Mouse (Mus musculus): Measurements from ENCODE around the gene She. TPM values are rescaled to one million over a fixed set of nuclear protein-coding genes. Genes with fewer than 3 reads are reported as not detected.

She gene
- total RNA-seq, 2 experiments from 2014 or later, result 3.1 to 3.4 TPM

Other genes starting within 250 kb of the She start
- gene Adar, start 116.3 kb upstream of the She start, total RNA-seq (2021), result 100 to 1,000 TPM; 127 to 140 TPM
- gene Chrnb2, start 66.7 kb upstream of the She start, total RNA-seq (2021), result 10 to 100 TPM; 25.5 to 26.2 TPM
- gene Ube2q1, start 57.8 kb upstream of the She start, total RNA-seq (2021), result 10 to 100 TPM; 87.1 to 89.9 TPM
- 1 to 10 TPM; 4.7 to 5.0 TPM for gene Il6ra, start 81.8 kb downstream of the She start, total RNA-seq (2021)
- gene Atp8b2, start 132.1 kb downstream of the She start, total RNA-seq (2021), result 100 to 1,000 TPM in 1 of 2 experiments, 10 to 100 TPM in 1; 93.5 to 110 TPM
- gene Hax1, start 167.4 kb downstream of the She start, total RNA-seq (2021), result 100 to 1,000 TPM in 1 of 2 experiments, 10 to 100 TPM in 1; 99.7 to 104 TPM
- 10 to 100 TPM; 84.3 to 87.2 TPM for gene 4933434E20Rik, start 220.3 kb downstream of the She start, total RNA-seq (2021)
- gene Ubap2l, start 221.3 kb downstream of the She start, total RNA-seq (2021), result 100 to 1,000 TPM; 182 to 205 TPM
- gene Tpm3, start 241.3 kb downstream of the She start, total RNA-seq (2021), result 100 to 1,000 TPM; 190 to 191 TPM